Mouse (Mus musculus): ENCODE measurements around the gene Crygc. TPM values are rescaled to one million over a fixed set of nuclear protein-coding genes. Genes with fewer than 3 reads are reported as not detected.

Crygc gene
- not detected in 2 replicates for polyA plus RNA-seq (2021; fragmentation: Nextera tagmentation)
- long read RNA-seq, experiment 1: 0 reads
- long read RNA-seq, experiment 2: 0 reads

DNA sequence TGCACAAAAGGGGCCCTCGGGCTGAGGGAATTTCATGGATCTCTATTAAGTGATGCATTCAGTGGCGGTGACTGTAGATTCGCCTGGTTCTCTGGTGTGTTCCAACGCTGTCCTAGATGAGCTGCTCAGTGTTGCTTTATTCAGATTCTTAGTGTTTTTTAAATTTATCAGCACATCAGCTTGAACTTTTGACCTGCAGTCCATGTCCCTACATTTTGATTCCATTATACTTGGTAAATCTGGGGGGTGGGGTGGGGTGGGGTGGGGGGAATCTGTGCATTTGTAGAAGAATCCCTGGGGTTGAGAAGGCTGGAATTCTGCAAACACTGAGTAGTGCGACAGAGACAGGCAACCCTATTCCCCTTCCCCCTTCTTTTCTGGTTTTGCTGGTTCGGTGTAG lies at the start of gene Crygc:
Gene Crygc, minus strand, starts transcription at position 101 of the 400 bp plus-strand sequence.

DNA sequence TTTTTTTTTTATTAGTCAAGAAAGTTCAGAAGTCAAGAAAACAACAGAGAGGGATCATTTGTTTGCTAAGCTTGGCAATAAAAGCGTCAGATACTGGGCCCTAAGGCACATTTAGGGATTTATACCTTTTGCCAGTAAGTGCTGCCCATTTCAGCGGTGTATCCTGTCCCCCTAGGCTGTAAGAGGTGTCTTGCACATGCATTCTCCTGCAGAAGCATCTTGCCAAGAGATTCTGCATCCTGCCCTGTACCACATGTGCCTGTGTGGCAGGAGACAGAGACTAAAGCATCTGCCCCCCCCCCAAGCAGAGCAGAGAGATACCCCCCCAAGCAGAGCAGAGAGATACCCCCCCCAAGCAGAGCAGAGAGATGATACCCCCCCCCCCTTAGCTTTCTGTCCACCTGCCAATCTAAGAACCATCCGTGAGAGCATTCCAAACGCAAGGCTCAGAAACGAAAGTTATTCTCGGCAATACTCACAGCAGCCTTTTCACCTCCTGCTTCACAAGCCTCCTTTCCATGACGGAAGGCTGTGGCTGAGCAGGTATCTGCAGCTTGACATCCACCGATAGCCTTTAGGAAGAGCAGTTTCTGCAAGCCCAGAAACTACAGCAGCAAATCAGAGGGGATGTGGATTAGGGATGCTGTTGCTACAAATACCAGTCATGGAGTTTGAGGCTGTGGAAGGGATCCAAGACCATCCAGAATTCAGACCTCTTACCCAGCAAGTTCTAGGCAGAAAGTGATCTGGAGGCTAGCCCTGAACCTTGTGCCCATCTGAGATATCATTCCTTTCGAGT lies 49.3 kb upstream of the Crygc start, which contains the start of gene D630023F18Rik:
Gene D630023F18Rik, minus strand, starts transcription at position 641 of the 799 bp plus-strand sequence.

DNA sequence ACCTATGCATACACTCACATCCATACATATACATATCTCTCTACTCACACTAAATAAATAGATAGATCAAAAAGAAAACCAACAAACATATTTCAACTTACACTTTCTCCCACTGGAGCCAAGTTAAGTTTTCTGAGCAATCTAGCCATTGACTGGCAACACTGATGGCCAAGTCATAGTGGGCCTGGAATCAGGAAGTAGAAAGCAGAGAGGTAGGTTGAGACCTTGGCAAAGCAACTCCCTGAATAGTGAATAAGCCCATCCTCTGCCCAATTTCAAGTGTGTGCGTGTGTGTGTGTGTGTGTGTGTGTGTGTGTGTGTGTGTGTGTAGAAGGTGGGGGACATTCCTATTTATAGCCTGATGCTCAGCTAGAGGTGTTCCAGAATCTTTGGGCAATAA lies 45.9 kb upstream of the Crygc start, which contains the start of gene Gm28845:
Gene Gm28845, minus strand, starts transcription at position 121 of the 400 bp plus-strand sequence.

DNA sequence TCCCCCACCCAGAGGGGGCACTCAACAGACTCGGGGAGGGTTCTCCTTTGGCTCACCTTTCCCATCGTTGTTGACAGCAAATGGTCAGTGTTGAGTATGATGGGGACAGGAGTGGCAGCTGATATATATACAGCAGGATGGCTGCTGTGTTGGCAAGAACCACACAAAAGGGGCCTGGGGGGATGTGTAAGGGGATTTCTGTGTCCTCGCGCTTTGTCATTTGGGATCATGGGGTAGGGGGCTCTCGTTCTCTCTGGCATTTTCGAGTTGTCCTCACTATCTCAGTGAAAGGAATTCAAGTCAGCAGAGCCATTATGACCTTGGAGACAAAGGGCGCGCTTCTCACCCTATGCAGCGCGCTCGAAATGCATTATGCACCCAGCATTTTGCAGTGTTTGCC lies 29.8 kb upstream of the Crygc start, which contains the start of gene Cryga:
Gene Cryga, minus strand, starts transcription at position 101 of the 400 bp plus-strand sequence.

DNA sequence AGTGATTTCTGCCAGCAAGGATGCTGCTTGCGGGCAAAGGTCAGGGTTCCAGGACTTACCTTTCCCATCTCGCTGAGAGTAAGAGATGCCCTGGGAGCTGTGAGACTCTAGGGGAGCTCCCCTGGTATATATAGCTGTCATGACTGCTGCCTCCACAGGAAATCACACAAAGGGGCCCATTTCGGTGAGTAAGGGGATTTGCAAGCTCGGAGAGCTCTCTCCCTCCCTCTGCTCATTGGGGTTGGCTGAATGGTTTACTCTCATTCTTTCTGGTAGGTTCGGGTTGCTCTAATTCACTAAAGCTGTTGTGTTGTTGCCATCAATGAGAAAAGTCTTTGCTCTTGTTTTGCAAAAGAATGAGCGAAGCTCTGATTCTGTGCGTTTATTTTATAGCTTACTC lies 8.7 kb upstream of the Crygc start, which contains the start of gene Crygb:
Gene Crygb, minus strand, starts transcription at position 101 of the 400 bp plus-strand sequence.

DNA sequence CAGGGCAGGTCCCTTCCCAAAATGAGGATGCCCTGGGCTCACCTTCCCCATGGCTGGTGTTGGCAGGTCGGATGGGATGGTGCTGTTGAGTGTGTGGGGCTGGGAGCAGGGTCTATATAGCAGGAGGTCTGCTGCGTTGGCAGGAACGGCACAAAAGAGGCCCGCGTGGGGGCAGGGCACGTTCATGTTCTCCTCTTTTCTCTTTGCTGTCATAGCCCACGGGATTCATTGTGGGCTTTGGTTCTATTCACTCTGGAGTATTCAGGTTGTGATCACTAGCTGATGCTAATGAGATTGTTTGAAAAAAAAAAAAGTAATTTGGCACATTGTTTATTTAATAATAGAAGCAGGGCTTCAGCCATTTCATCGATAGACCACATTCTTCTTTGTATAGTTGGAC lies 10.1 kb downstream of the Crygc start, which contains the start of gene Crygd:
Gene Crygd, minus strand, starts transcription at position 101 of the 400 bp plus-strand sequence.

DNA sequence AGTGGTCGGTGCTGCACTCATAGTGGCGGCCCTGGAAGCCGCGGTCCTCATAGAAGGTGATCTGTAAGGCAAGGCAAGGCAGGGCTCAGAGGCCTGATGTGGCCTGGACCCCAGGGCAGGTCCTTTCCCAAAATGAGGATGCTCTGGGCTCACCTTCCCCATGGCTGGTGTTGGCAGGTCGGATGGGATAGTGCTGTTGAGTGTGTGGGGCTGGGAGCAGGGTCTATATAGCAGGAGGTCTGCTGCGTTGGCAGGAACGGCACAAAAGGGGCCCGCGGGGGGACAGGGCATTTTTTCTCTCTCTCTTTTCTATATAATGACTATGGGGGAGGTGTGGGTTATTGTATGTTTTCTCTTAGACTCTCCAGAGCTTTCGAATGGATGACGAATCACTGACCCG lies 22.5 kb downstream of the Crygc start, which contains the start of gene Cryge:
Gene Cryge, minus strand, starts transcription at position 198 of the 400 bp plus-strand sequence.

DNA sequence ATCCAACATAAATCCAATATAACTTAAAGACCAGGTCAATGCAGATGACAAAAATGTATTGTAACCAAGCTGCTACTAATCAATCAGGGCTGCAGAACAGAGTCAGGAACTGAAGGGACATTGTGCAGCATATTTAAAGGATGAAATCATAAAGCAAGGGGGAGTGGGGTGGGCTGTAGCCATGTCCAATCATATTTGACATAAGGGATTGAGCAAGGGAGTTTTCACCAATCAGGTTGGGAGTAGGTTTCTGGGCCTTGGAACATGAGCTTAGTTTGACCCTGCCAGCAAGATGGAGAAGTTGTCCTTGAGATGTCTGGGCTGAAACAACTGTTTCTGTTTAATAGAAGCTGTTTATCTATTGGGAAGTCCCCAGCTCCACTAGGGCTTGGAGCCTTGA lies 40.8 kb downstream of the Crygc start, which contains the start of gene Akr1cl:
Gene Akr1cl, minus strand, starts transcription at position 119 of the 400 bp plus-strand sequence.

Other genes with a start within 250 kb of the Crygc start
- 8.2 and 10.2 TPM in 2 replicates for gene Plekhm3, start 116.9 kb downstream of the Crygc start, polyA plus RNA-seq (2021; fragmentation: Nextera tagmentation)
- gene Akr1cl, start 40.9 kb downstream of the Crygc start, polyA plus RNA-seq (2021; fragmentation: Nextera tagmentation): not detected in 2 replicates
- gene Cryge, start 22.5 kb downstream of the Crygc start, polyA plus RNA-seq (2021; fragmentation: Nextera tagmentation): not detected in 2 replicates
- gene Crygd, start 10.2 kb downstream of the Crygc start, polyA plus RNA-seq (2021; fragmentation: Nextera tagmentation): not detected in 2 replicates
- gene Crygb, start 8.6 kb upstream of the Crygc start, polyA plus RNA-seq (2021; fragmentation: Nextera tagmentation): not detected in 2 replicates
- 0.83 and 1.0 TPM in 2 replicates for gene Cryga, start 29.7 kb upstream of the Crygc start, polyA plus RNA-seq (2021; fragmentation: Nextera tagmentation)
- gene Gm28845, start 45.9 kb upstream of the Crygc start, polyA plus RNA-seq (2021; fragmentation: Nextera tagmentation): 0.53 and 0.70 TPM in 2 replicates
- 7.8 and 10.2 TPM in 2 replicates for gene D630023F18Rik, start 49.5 kb upstream of the Crygc start, polyA plus RNA-seq (2021; fragmentation: Nextera tagmentation)
- 30.5 and 42.1 TPM in 2 replicates for gene Idh1, start 112.8 kb upstream of the Crygc start, polyA plus RNA-seq (2021; fragmentation: Nextera tagmentation)
- gene Pikfyve, start 113.0 kb upstream of the Crygc start, polyA plus RNA-seq (2021; fragmentation: Nextera tagmentation): 3.6 and 10.1 TPM in 2 replicates
- 0.68 and 1.4 TPM in 2 replicates for gene Pth2r, start 208.4 kb upstream of the Crygc start, polyA plus RNA-seq (2021; fragmentation: Nextera tagmentation)

Data from left cerebral cortex, adult 6 months (tissue).